Mouse (Mus musculus): ENCODE data around the gene Zrsr1. TPM values are rescaled to one million over a fixed set of nuclear protein-coding genes. Genes with fewer than 3 reads are reported as not detected.
A peak's percentile ranks its signal among the peaks of the same experiment; 100 is the strongest.

The Zrsr1 gene
- polyA plus RNA-seq, 1 experiment = 3.4 TPM

- peaks cover 7% of the 10 kb centered on the region for H3K4me1 ChIP-seq (replicated peaks; ENCODE audit: control insufficient read depth, insufficient read depth, low read length)
- H3K27me3 ChIP-seq (ENCODE audit: control insufficient read depth, insufficient read depth, low read length) = no peaks in the 10 kb centered on the region
- no peak overlapping the region for H3K27ac ChIP-seq (ENCODE audit: control insufficient read depth, insufficient read depth, low read length)
- no peak for DNase-seq
- H3K4me3 ChIP-seq (ENCODE audit: control insufficient read depth, insufficient read depth, low read length) = no peak overlapping the region
- TF ChIP-seq CTCF (IDR thresholded peaks at IDR 0.05; ENCODE audit: borderline replicate concordance, control insufficient read depth, extremely low read depth, insufficient read depth, low read length, poor library complexity) (no peak), POLR2A (IDR thresholded peaks at IDR 0.05; ENCODE audit: control insufficient read depth, extremely low read depth, insufficient read depth, low read length, poor library complexity) (no peak)
- H3K36me3 ChIP-seq (ENCODE audit: control insufficient read depth, insufficient read depth, low read length) = peaks cover 8% of the 10 kb centered on the region
- 44% methylated on average over 4 of the region's 4 CpGs for WGBS
These were observed 37.0 kb downstream of the Zrsr1 start for GRCm38 (mm10) chr11:23008824-23009200.

- DNase-seq = no peak
- H3K27me3 ChIP-seq (ENCODE audit: control insufficient read depth, insufficient read depth, low read length) = no peaks in the 10 kb centered on the region
- no peak for TF ChIP-seq POLR2A (IDR thresholded peaks at IDR 0.05; ENCODE audit: control insufficient read depth, extremely low read depth, insufficient read depth, low read length, poor library complexity)
- no peak for TF ChIP-seq CTCF (IDR thresholded peaks at IDR 0.05; ENCODE audit: borderline replicate concordance, control insufficient read depth, extremely low read depth, insufficient read depth, low read length, poor library complexity)
- H3K27ac ChIP-seq (ENCODE audit: control insufficient read depth, insufficient read depth, low read length) = no peak overlapping the region
- H3K4me1 ChIP-seq (replicated peaks; ENCODE audit: control insufficient read depth, insufficient read depth, low read length) = peaks cover 3% of the 10 kb centered on the region
- WGBS = 96% methylated on average over 1 of the region's 1 CpGs
- no peak overlapping the region for H3K4me3 ChIP-seq (ENCODE audit: control insufficient read depth, insufficient read depth, low read length)
- no peaks in the 10 kb centered on the region for H3K36me3 ChIP-seq (ENCODE audit: control insufficient read depth, insufficient read depth, low read length)
These were observed 41.3 kb downstream of the Zrsr1 start for GRCm38 (mm10) chr11:23013096-23013495.

- H3K27me3 ChIP-seq (ENCODE audit: control insufficient read depth, insufficient read depth, low read length) = no peaks in the 10 kb centered on the region
- peak; percentile 9 for DNase-seq
- 96% methylated on average over 4 of the region's 4 CpGs for WGBS
- no peaks in the 10 kb centered on the region for H3K36me3 ChIP-seq (ENCODE audit: control insufficient read depth, insufficient read depth, low read length)
- H3K27ac ChIP-seq (ENCODE audit: control insufficient read depth, insufficient read depth, low read length) = no peak overlapping the region
- no peaks in the 10 kb centered on the region for H3K4me1 ChIP-seq (replicated peaks; ENCODE audit: control insufficient read depth, insufficient read depth, low read length)
- no peak for TF ChIP-seq POLR2A (IDR thresholded peaks at IDR 0.05; ENCODE audit: control insufficient read depth, extremely low read depth, insufficient read depth, low read length, poor library complexity)
- TF ChIP-seq CTCF (IDR thresholded peaks at IDR 0.05; ENCODE audit: borderline replicate concordance, control insufficient read depth, extremely low read depth, insufficient read depth, low read length, poor library complexity) = no peak
- H3K4me3 ChIP-seq (ENCODE audit: control insufficient read depth, insufficient read depth, low read length) = no peak overlapping the region
These were observed 41.9 kb downstream of the Zrsr1 start for GRCm38 (mm10) chr11:23013580-23014294.

- no peak for DNase-seq
- Histone ChIP-seq H3K4me1 (replicated peaks; ENCODE audit: control insufficient read depth, insufficient read depth, low read length) (no peaks in the 10 kb centered on the region), H3K4me3 (ENCODE audit: control insufficient read depth, insufficient read depth, low read length) (no peak overlapping the region), H3K27ac (ENCODE audit: control insufficient read depth, insufficient read depth, low read length) (no peak overlapping the region), H3K36me3 (ENCODE audit: control insufficient read depth, insufficient read depth, low read length) (no peaks in the 10 kb centered on the region), H3K27me3 (ENCODE audit: control insufficient read depth, insufficient read depth, low read length) (no peaks in the 10 kb centered on the region)
- 87% methylated on average over 6 of the region's 6 CpGs for WGBS
- no peak for TF ChIP-seq POLR2A (IDR thresholded peaks at IDR 0.05; ENCODE audit: control insufficient read depth, extremely low read depth, insufficient read depth, low read length, poor library complexity)
- TF ChIP-seq CTCF (IDR thresholded peaks at IDR 0.05; ENCODE audit: borderline replicate concordance, control insufficient read depth, extremely low read depth, insufficient read depth, low read length, poor library complexity) = no peak
These were observed 43.2 kb downstream of the Zrsr1 start for GRCm38 (mm10) chr11:23014996-23015395.

- 79% methylated on average over 4 of the region's 4 CpGs for WGBS
- no peaks in the 10 kb centered on the region for H3K4me1 ChIP-seq (replicated peaks; ENCODE audit: control insufficient read depth, insufficient read depth, low read length)
- H3K4me3 ChIP-seq (ENCODE audit: control insufficient read depth, insufficient read depth, low read length) = no peak overlapping the region
- no peaks in the 10 kb centered on the region for H3K36me3 ChIP-seq (ENCODE audit: control insufficient read depth, insufficient read depth, low read length)
- no peak for TF ChIP-seq POLR2A (IDR thresholded peaks at IDR 0.05; ENCODE audit: control insufficient read depth, extremely low read depth, insufficient read depth, low read length, poor library complexity)
- no peak for TF ChIP-seq CTCF (IDR thresholded peaks at IDR 0.05; ENCODE audit: borderline replicate concordance, control insufficient read depth, extremely low read depth, insufficient read depth, low read length, poor library complexity)
- no peaks in the 10 kb centered on the region for H3K27me3 ChIP-seq (ENCODE audit: control insufficient read depth, insufficient read depth, low read length)
- DNase-seq = no peak
- no peak overlapping the region for H3K27ac ChIP-seq (ENCODE audit: control insufficient read depth, insufficient read depth, low read length)
These were observed 46.1 kb downstream of the Zrsr1 start for GRCm38 (mm10) chr11:23017943-23018342.

GRCm38 (mm10) chr11:23020116-23020770 is 48.4 kb downstream of the Zrsr1 start:
- no peaks in the 10 kb centered on the region for H3K27me3 ChIP-seq (ENCODE audit: control insufficient read depth, insufficient read depth, low read length)
- no peak for DNase-seq
- no peaks in the 10 kb centered on the region for H3K36me3 ChIP-seq (ENCODE audit: control insufficient read depth, insufficient read depth, low read length)
- H3K27ac ChIP-seq (ENCODE audit: control insufficient read depth, insufficient read depth, low read length) = no peak overlapping the region
- no peaks in the 10 kb centered on the region for H3K4me1 ChIP-seq (replicated peaks; ENCODE audit: control insufficient read depth, insufficient read depth, low read length)
- WGBS = 89% methylated on average over 24 of the region's 24 CpGs
- no peak overlapping the region for H3K4me3 ChIP-seq (ENCODE audit: control insufficient read depth, insufficient read depth, low read length)
- TF ChIP-seq POLR2A (IDR thresholded peaks at IDR 0.05; ENCODE audit: control insufficient read depth, extremely low read depth, insufficient read depth, low read length, poor library complexity) = no peak
- no peak for TF ChIP-seq CTCF (IDR thresholded peaks at IDR 0.05; ENCODE audit: borderline replicate concordance, control insufficient read depth, extremely low read depth, insufficient read depth, low read length, poor library complexity)

Measured in thymus, adult 2 months (tissue).